Mouse (Mus musculus) embryonic fibroblast, embryonic 13.5 days (primary cell): ENCODE results near the gene Eif3l. TPM values are rescaled to one million over a fixed set of nuclear protein-coding genes. Genes with fewer than 3 reads are reported as not detected.

ENCODE experiments used
- H3K27ac ChIP-seq: 2 replicates; pipeline ENCODE4 v1.5.1; 2012; ENCODE audit warnings: low read length, control low read depth, inconsistent platforms; ENCODE audit not compliant: insufficient read depth
- H3K4me1 ChIP-seq: 2 replicates; pipeline ENCODE4 v1.6.1; 2011; ENCODE audit warnings: low read length; ENCODE audit not compliant: control insufficient read depth, insufficient read depth
- H3K4me3 ChIP-seq: 2 replicates; pipeline ENCODE4 v1.5.1; 2011; ENCODE audit warnings: mild to moderate bottlenecking, control low read depth, low read length; ENCODE audit not compliant: insufficient read depth
- CTCF ChIP-seq: IDR thresholded peaks from 2 replicates; pipeline ENCODE4 v1.5.1; 2011; ENCODE audit warnings: mild to moderate bottlenecking, control low read depth, low read length, moderate library complexity, borderline replicate concordance; ENCODE audit not compliant: insufficient read depth
- POLR2A ChIP-seq: IDR thresholded peaks from 2 replicates; pipeline ENCODE4 v1.6.1; 2011; ENCODE audit warnings: low read depth, mild to moderate bottlenecking, control low read depth, low read length, moderate library complexity
- polyA plus RNA-seq: library from polyadenylated mRNA; stranded (reverse); fragments of >200 nt; gene quantifications from 2 replicates; pipeline ENCODE4 v1.2.4, GENCODE M21; 2011; ENCODE audit warnings: low read depth; ENCODE audit not compliant: missing spikeins, insufficient read length

The Eif3l gene
- polyA plus RNA-seq, 1 experiment = 268 TPM

GRCm38 (mm10) chr15:79103264-79103663 lies 28.3 kb downstream of the Eif3l start:
- Histone ChIP-seq H3K4me1 (peaks cover 6% of the 10 kb centered on the region; the same call in 1 of the 2 replicates), H3K27ac (no peak overlapping the region), H3K4me3 (no peak overlapping the region)
- no peak for TF ChIP-seq CTCF
- TF ChIP-seq POLR2A = no peak

GRCm38 (mm10) chr15:79105804-79106203 lies 30.8 kb downstream of the Eif3l start:
- no peak overlapping the region for H3K27ac ChIP-seq
- H3K4me1 ChIP-seq = peaks cover 3% of the 10 kb centered on the region; the same call in 1 of the 2 replicates
- TF ChIP-seq CTCF = no peak
- no peak for TF ChIP-seq POLR2A
- H3K4me3 ChIP-seq = no peak overlapping the region

DNA sequence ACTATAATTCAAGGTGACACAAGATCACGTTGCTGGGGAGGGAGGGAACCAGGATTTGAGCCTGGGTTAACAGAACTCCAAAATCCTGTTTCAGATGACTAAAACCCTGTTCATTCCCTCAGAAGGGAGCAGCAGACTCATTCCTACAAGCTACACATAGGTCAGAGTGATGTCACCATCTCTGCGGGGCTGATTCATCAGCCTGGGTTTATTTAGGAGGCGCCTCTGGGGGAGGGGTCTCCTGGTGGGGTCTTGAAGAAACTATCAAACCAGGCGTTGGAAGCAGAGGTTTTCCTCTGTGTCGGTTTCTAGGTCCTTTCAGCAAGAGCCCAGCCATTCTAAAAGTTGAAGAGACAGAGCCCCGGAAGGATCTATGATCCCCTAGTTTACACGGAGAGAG lies 33.0 kb downstream of the Eif3l start:
- Histone ChIP-seq H3K4me1 (peaks cover 8% of the 10 kb centered on the region; the same call in 1 of the 2 replicates), H3K27ac (peak overlapping the region; percentile 98), H3K4me3 (peak overlapping the region; percentile 12; the same call in 1 of the 2 replicates)
- no peak for TF ChIP-seq POLR2A
- no peak for TF ChIP-seq CTCF

DNA sequence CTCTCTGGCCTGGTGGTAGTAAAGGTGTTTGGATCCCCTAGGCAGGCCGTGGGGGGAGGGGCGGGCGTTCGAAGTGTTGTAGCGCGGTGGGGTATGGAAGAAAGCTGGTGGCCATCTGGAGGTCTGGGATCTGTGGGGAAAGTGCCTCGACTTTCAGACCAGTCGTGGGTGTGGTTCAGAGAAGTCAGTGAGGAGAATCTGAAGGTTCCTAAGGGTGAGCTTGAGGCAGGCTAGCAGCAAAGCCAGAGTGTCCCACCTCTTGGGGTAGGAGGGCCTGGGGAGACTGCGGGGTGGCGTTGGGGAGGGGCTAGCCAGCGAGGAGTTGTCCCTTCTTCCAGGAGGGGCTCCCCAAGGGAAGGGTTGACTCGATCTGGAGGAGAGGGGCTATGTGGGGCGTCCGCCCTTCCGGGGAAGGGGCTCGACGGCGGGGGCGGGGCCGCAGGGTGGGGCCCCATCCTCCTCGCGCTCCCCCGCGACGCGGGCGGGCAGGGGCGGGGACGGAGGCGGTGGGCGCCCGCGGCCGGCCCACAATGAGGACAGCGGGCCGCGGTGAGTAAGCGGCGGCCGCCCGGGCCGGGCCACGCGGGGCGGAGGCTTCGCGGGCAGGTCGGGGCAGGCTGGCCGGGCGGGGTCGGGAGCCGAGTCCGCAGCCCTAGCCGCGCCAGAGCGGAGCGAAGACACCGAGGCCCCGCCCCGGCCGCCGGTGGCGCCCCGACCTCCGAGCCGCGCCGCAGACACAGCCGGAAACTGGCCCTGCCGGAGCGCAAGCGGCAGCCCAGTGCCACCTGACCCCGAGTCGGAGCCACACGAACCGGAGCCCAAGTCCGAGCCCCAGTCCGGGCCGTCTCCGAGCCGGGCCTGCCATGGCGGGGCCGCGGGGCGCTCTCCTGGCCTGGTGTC lies 33.7 kb downstream of the Eif3l start, which contains the start of gene Micall1:
Gene Micall1 (plus strand): TSS at position 478 of the 900 bp plus-strand sequence.
- TF ChIP-seq POLR2A (peak; percentile 71), CTCF (no peak)
- Histone ChIP-seq H3K27ac (peak within 1 kb of the TSS; percentile 98), H3K4me1 (peaks cover 8% of the 10 kb centered on the region; the same call in 1 of the 2 replicates), H3K4me3 (peak within 1 kb of the TSS; percentile 75)

DNA sequence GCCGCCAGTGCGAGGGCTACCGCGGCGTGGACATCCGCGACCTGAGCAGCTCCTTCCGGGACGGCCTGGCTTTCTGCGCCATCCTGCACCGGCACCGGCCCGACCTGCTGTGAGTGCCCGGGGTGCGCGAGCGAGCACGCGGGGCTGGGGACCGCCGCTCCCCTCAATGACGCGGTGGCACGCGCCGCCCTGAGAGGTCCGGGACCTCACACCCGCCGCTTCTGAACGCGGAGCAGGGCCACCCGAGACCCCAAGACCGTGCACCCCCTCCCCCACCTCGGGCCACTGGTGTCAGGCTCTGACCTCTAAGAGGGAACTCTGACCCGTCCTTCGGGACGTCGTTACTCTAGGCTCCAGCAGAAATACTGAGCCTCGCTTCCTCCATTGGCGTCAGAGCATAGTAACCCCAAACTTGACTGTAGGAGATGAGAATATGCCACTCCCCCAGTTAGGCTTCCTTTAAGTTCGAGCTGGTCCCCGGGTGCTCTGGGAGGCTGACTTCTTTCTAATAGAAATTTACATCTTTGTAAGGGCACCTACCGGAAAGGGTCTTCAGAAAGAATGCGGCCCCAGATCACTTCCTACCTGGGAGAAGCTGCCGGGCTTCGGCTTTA lies 34.4 kb downstream of the Eif3l start:
- TF ChIP-seq CTCF = no peak
- Histone ChIP-seq H3K4me1 (peaks cover 8% of the 10 kb centered on the region; the same call in 1 of the 2 replicates), H3K4me3 (peak overlapping the region; percentile 75), H3K27ac (peak overlapping the region; percentile 92)

GRCm38 (mm10) chr15:79110031-79110430 lies 35.1 kb downstream of the Eif3l start:
- Histone ChIP-seq H3K4me3 (peak overlapping the region; percentile 75), H3K27ac (peak overlapping the region; percentile 92; the same call in 1 of the 2 replicates), H3K4me1 (peaks cover 8% of the 10 kb centered on the region; the same call in 1 of the 2 replicates)
- TF ChIP-seq POLR2A = no peak
- no peak for TF ChIP-seq CTCF

GRCm38 (mm10) chr15:79110528-79110927 lies 35.5 kb downstream of the Eif3l start:
- Histone ChIP-seq H3K27ac (no peak overlapping the region), H3K4me3 (peak overlapping the region; percentile 75), H3K4me1 (peaks cover 8% of the 10 kb centered on the region; the same call in 1 of the 2 replicates)
- TF ChIP-seq CTCF = no peak
- no peak for TF ChIP-seq POLR2A

DNA sequence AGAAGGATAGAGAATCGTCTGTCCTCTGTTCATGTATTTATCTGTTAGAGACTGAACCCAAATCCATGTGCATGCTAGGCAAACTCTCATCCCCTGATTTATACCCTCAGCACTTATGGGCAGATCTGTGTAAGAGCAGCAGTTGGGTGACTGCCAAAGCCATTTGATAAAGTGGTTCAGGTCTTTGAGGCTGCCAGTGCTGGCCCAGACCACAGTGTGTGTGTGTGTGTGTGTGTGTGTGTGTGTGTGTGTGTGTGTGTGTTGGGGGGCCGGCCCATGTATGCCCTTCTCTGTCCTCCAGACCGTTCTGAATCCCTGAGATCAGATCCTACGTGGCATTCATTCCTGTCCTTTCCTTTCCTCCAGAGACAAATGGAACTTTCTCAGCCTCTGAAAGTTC lies 36.8 kb downstream of the Eif3l start:
- Histone ChIP-seq H3K4me3 (no peak overlapping the region), H3K27ac (no peak overlapping the region), H3K4me1 (peaks cover 8% of the 10 kb centered on the region; the same call in 1 of the 2 replicates)
- TF ChIP-seq POLR2A (no peak), CTCF (no peak)

- no peak for TF ChIP-seq CTCF
- TF ChIP-seq POLR2A = no peak
- Histone ChIP-seq H3K4me1 (peaks cover 5% of the 10 kb centered on the region; the same call in 1 of the 2 replicates), H3K4me3 (no peak overlapping the region), H3K27ac (no peak overlapping the region)
These were observed 40.3 kb downstream of the Eif3l start for GRCm38 (mm10) chr15:79115276-79115675.
